Mouse (Mus musculus) kidney, adult 2 months (tissue): ENCODE results near the gene Fgd2.

Experiments used
- CTCF ChIP-seq: fragments of 200-500 bp; conservative IDR thresholded peaks from 2 replicates; pipeline ENCODE4 v1.5.1; 2011; ENCODE audit warnings: low read depth, mild to moderate bottlenecking, control low read depth, low read length, moderate library complexity, mixed read lengths; ENCODE audit not compliant: insufficient read depth, insufficient read length
- POLR2A ChIP-seq: fragments of 200-500 bp; IDR thresholded peaks from one replicate; pipeline ENCODE4 v1.6.1; 2011; ENCODE audit warnings: low read depth, low read length, control low read depth

DNA sequence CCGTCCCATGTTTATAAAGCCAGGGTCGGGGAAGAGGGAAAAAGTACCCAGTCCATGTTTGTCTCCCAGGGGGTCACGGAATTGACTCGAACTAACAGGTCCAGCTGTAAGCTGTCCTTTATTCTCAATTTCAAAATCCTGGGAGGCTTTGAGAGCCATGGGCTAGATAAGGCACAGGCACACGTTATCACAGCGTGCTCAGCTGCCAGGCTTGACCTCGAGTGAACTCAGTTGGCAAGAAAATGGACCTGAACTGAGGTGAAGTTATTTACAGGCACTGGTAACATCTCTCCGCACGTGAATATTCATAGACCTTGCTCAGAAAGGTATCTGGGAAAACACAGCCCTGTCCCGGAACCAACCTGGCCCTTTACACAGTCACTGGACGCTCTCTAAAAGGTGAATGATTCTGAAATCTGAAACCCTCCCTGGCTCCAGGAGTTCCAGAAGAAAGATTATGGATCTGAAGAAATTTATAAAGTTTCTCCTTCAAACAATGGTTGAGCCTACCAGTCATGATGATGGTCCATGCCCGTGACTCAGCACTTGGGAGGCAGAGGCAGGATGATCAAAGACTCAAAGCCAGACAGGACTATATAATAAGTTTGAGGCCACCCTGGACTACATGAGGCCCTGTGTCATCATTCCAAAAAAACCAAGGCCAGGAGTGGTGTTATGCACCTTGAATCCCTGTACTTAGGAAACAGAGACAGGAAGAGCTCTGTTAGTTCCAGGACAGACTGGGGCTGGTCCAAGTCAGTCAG is 59.4 kb downstream of the Fgd2 start:
- TF ChIP-seq CTCF: no peak
- TF ChIP-seq POLR2A: no peak
